Mouse (Mus musculus) G1E (cell line): Measurements from ENCODE around the gene Tmem235. TPM values are rescaled to one million over a fixed set of nuclear protein-coding genes. Genes with fewer than 3 reads are reported as not detected.

Source experiments
- ATAC-seq: 2 replicates; pipeline ENCODE4 v1.8.0; 2016; ENCODE audit warnings: mild to moderate bottlenecking; ENCODE audit not compliant: insufficient number of reproducible peaks, poor library complexity, low FRiP score, severe bottlenecking; ENCODE audit errors: extremely low read depth
- DNase-seq: peaks from one replicate; pipeline ENCODE4 v3.0.0; 2012; ENCODE audit warnings: low spot score
- H3K27me3 ChIP-seq: 2 replicates; pipeline ENCODE4 v1.6.1; 2012; ENCODE audit warnings: mild to moderate bottlenecking, low read length, inconsistent platforms; ENCODE audit not compliant: insufficient read depth
- H3K36me3 ChIP-seq: replicated peaks from 2 replicates; pipeline ENCODE3; 2012; ENCODE audit warnings: mild to moderate bottlenecking, inconsistent platforms
- H3K4me1 ChIP-seq: 2 replicates; pipeline ENCODE4 v1.6.1; 2012; ENCODE audit warnings: low read depth, low read length, inconsistent platforms, mixed read lengths; ENCODE audit not compliant: insufficient read depth
- H3K4me3 ChIP-seq: 2 replicates; pipeline ENCODE4 v1.5.1; 2012; ENCODE audit warnings: low read depth, mild to moderate bottlenecking, inconsistent platforms, low read length, moderate library complexity, mixed read lengths
- H3K9me3 ChIP-seq: replicated peaks from 2 replicates; pipeline ENCODE4 v1.6.1; 2012; ENCODE audit warnings: inconsistent platforms
- CTCF ChIP-seq: IDR thresholded peaks from 2 replicates; pipeline ENCODE4 v1.5.1; 2012; ENCODE audit warnings: low read depth, low read length, inconsistent platforms, mixed read lengths
- GATA1 ChIP-seq: IDR thresholded peaks from 2 replicates; pipeline ENCODE4 v1.6.1; 2012; ENCODE audit warnings: borderline replicate concordance, low read length, inconsistent platforms, mixed read lengths
- GATA2 ChIP-seq: IDR thresholded peaks from 2 replicates; pipeline ENCODE4 v1.6.1; 2012; ENCODE audit warnings: low read depth, low read length, inconsistent platforms, borderline replicate concordance
- POLR2AphosphoS5 ChIP-seq: IDR thresholded peaks from 2 replicates; pipeline ENCODE4 v1.6.1; 2012; ENCODE audit warnings: low read depth, low read length, inconsistent platforms; ENCODE audit not compliant: insufficient replicate concordance
- TAL1 ChIP-seq: conservative IDR thresholded peaks from 2 replicates; pipeline ENCODE4 v1.6.1; 2012; ENCODE audit warnings: low read depth, low read length, inconsistent platforms, mixed read lengths
- polyA plus RNA-seq: library from polyadenylated mRNA; stranded (reverse); fragments of >175 nt; gene quantifications from 2 replicates; pipeline ENCODE4 v1.2.3, GENCODE M21; 2012
- total RNA-seq, 2 experiments: library from RNA; stranded (forward) in 1 of 2; stranded (reverse) in 1 of 2; fragments of 200-1000 nt in 1 of 2; fragments of >200 nt in 1 of 2; fragmentation: Nextera tagmentation in 1 of 2; gene quantifications; 2 replicates each; pipeline ENCODE4 v1.2.3; 2014 to 2017

Tmem235 gene
- total and polyA plus RNA-seq, 3 experiments: not detected

DNA sequence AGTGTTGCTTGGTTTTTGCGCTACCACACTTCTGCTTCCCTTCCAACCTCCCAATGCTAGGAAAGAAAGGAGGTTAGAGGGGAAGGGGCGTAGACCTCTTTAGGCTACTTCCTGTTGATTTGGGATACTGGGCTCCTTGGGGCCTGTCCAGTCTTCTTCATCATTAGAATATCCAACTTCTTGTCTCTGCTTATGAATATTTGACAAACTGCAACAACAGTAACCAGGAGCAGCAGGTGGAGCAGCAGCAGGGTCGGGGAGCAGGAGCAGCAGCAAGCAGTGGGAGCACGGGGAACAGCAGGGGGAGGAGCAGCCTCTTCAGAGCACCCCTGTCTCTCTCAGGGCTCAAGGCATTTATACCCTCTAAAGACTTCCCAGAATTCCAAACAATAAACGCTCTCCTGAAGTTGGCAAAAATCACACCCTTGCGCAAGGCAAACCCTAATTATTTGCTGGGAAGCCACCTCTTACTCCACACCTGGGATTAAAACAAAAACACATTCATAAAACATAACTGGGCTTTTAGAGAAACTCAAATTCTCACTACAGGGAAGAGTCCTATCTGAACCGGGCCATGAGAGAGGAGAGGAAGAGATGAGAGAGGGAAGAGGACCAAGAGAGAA, 12.8 kb upstream of the Tmem235 start:
- TF ChIP-seq POLR2AphosphoS5 (no peak), GATA2 (no peak), TAL1 (no peak), GATA1 (no peak), CTCF (no peak)
- Histone ChIP-seq H3K4me1 (peaks cover 33% of the 10 kb centered on the region), H3K4me3 (peak overlapping the region; percentile 96; the same call in 1 of the 2 replicates), H3K9me3 (no peaks in the 10 kb centered on the region), H3K36me3 (peaks cover 22% of the 10 kb centered on the region), H3K27me3 (peaks cover 4% of the 10 kb centered on the region; the same call in 1 of the 2 replicates)
- DNase-seq (no peak), ATAC-seq (no peak)

DNA sequence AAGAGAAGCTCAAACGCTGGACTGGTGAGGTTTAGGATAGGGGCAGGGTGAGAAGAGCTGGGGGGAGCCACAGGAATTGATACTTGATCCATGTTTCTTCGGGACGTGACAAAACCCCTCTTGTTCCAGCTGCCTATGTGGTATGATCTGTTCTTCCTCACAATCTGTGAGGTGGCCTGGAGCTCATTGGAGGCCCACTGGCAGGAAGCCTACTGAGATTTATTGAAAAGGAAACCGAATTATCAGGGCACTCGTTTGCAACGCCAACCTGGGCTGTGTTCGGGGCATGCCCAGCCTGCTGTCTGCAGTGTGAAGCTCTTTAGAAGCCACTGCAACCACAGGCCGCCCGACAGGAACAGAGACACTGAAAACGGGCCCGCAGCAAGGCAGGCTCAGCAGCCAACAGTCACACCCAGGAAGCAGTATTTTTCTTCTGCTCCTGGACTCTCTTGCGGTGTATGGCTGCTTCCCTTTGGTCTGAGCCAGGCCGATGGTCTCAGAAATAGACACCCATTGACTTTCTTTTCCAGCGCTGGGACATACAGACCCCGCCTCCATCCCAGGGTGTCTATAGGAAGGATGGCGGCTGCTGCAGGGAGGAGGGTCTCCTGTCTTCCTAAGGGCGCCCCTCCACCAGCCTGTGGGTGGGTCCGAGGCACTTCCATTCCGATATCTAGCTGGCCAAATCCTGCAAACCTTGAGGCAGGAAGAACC, 12.1 kb upstream of the Tmem235 start:
- Histone ChIP-seq H3K27me3 (no peaks in the 10 kb centered on the region), H3K36me3 (peaks cover 29% of the 10 kb centered on the region), H3K4me1 (peaks cover 40% of the 10 kb centered on the region), H3K9me3 (no peaks in the 10 kb centered on the region), H3K4me3 (peak overlapping the region; percentile 96)
- DNase-seq (peak; percentile 35), ATAC-seq (peak; percentile 4; the same call in 1 of the 2 replicates)
- no peak for TF ChIP-seq CTCF
- TF ChIP-seq GATA2: no peak
- no peak for TF ChIP-seq POLR2AphosphoS5
- TF ChIP-seq TAL1: no peak
- no peak for TF ChIP-seq GATA1

DNA sequence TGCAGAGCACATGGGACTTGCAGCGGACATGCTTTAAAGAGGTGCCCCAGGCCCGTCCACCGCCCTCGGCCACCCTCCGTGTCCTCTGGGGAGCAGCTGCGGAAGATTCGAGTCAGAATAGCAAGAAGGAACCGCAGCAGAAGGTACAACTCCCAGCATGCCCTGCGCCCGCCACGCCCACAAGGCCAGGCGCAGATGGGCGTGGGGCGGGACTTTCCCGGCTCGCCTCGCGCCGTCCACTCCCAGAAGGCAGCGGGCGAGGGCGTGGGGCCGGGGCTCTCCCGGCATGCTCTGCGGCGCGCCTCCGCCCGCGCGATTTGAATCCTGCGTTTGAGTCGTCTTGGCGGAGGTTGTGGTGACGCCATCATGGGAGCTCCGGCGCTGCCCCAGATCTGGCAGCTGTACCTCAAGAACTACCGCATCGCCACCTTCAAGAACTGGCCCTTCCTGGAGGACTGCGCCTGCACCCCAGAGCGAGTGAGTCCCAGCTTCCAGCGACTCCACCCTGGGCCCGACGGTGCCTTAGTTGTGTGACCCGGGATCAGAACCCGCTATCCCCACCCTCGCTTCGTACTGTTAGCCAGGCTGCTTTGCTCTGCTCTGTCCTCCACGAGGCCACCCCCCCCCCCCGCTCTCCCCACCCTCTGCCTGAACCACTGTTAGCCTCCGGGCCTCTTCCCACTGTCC, 11.4 kb upstream of the Tmem235 start, which contains the start of gene Birc5:
Gene Birc5 (plus strand): TSS at position 267 of the 687 bp plus-strand sequence.
- ATAC-seq (peak; percentile 71), DNase-seq (peak; percentile 92)
- Histone ChIP-seq H3K4me3 (peak within 1 kb of the TSS; percentile 96), H3K36me3 (peaks cover 36% of the 10 kb centered on the region), H3K9me3 (no peaks in the 10 kb centered on the region), H3K4me1 (peaks cover 40% of the 10 kb centered on the region), H3K27me3 (no peaks in the 10 kb centered on the region)
- TF ChIP-seq GATA2 (no peak), POLR2AphosphoS5 (no peak), GATA1 (no peak), TAL1 (no peak), CTCF (no peak)

DNA sequence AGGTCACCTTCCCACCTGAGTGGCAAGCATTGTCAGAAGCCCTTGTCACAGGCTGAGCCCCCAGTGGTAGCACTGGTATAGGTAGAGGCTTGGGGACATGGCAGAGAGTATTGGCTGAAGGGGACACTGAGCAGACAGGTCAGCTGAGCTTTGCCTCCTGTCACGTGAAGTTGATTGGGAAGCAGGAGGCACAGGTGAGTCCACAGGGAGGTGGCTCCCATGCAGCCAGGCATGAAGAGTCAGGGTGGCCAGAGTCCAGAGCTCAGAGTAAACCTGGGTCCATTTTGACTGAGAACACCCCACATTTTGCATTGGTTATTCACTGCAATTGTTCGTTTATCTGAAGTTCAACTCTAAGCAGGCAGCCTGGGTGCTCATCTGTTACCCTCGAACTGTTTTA, 7.7 kb upstream of the Tmem235 start:
- no peak overlapping the region for H3K4me3 ChIP-seq
- peaks cover 70% of the 10 kb centered on the region for H3K36me3 ChIP-seq
- DNase-seq (no peak), ATAC-seq (no peak)
- H3K4me1 ChIP-seq: peaks cover 43% of the 10 kb centered on the region
- TF ChIP-seq POLR2AphosphoS5 (no peak), GATA1 (no peak), CTCF (no peak), TAL1 (no peak), GATA2 (no peak)
- H3K9me3 ChIP-seq: peaks cover 7% of the 10 kb centered on the region
- no peaks in the 10 kb centered on the region for H3K27me3 ChIP-seq

DNA sequence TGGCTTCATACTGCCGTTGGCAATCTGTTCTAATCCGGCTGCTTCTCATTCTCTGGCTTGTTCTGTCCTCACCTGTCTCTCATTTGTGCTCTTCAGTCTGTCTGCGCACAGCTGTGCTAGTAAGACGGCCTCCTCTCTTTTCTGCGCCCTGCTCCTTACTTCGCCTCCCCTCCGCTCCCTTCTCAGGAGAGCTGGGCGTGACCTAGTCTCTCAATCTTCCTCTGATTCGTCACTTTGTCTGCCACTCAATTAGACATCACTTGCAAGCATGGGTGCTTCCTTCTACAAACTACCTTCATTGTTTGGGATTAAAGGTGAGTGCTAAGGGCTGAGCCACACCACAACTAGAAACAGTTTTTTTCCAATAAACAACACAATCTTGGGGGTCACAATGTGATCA, 6.3 kb upstream of the Tmem235 start:
- no peak overlapping the region for H3K4me3 ChIP-seq
- H3K4me1 ChIP-seq: peaks cover 34% of the 10 kb centered on the region
- no peak for ATAC-seq
- H3K27me3 ChIP-seq: no peaks in the 10 kb centered on the region
- H3K36me3 ChIP-seq: peaks cover 81% of the 10 kb centered on the region
- TF ChIP-seq TAL1 (no peak), POLR2AphosphoS5 (no peak), GATA1 (no peak), GATA2 (no peak), CTCF (no peak)
- DNase-seq: no peak
- peaks cover 7% of the 10 kb centered on the region for H3K9me3 ChIP-seq

DNA sequence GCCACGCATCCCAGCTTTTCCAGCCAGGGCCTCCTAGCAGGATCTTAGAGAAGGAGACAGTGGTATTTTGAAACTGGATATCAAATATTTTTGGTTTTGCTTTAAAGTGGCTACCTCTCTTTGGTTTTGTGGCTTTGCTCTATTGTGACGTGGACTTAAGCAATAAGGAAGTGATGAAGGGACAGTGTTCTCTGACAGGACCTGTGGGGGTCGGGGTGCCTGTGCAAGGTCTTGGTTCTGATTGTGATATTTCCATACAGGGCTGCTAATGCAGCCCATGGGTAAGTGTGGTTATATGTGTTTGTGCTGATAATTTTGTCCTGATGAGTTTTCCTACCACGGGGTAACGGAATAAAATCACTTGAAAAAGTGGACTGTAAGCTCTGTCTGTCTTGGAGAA, 5.2 kb upstream of the Tmem235 start:
- H3K36me3 ChIP-seq: peaks cover 79% of the 10 kb centered on the region
- no peak for DNase-seq
- H3K9me3 ChIP-seq: peaks cover 7% of the 10 kb centered on the region
- ATAC-seq: no peak
- no peak overlapping the region for H3K4me3 ChIP-seq
- TF ChIP-seq POLR2AphosphoS5 (no peak), CTCF (no peak), GATA2 (no peak), TAL1 (no peak), GATA1 (no peak)
- H3K27me3 ChIP-seq: peaks cover 4% of the 10 kb centered on the region; the same call in 1 of the 2 replicates
- H3K4me1 ChIP-seq: peaks cover 31% of the 10 kb centered on the region
